Mouse (Mus musculus) left cerebral cortex, adult 8-10 months (tissue): Measurements from ENCODE around the gene Fdps. TPM values are rescaled to one million over a fixed set of nuclear protein-coding genes. Genes with fewer than 3 reads are reported as not detected.

Experiments
- DNase-seq, 2 experiments: peaks; one replicate each; pipeline ENCODE4 v3.0.0; 2022; ENCODE audit warnings: low spot score in 2 of 2
- total RNA-seq, 4 experiments: library from RNA; stranded (reverse); gene quantifications; 2 replicates each; pipeline ENCODE4 v1.2.4; 2022

Gene Fdps
- 100 to 1,000 TPM in 2 of 4 experiments, 10 to 100 TPM in 2; 84.4 to 129 (median 100) TPM for total RNA-seq

- peak; percentile 85 to 99 for DNase-seq
These were observed at the start of gene Fdps for GRCm38 (mm10) chr3:89101812-89102494. TSS of gene Fdps (minus strand) at chr3:89101959.

DNA sequence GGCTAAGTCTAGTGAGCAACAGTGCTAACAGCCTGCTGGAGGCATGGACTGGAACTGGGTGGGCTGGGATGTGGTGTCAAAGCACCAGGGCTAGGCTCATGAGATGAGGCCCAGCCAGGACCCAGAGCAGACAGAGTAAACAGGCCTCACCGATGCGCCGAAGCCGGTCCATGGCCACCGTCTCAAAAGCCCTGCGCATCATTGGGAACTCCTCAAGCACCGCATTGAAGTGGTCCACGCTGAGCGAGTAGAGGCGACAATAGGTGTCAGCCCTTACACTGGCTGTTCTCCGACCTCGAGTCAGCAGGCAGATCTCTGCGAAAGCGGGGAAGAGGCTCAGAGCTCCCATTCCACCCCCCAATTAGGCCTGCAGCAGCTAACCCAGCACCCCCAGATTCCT, 46.8 kb upstream of the Fdps start:
- DNase-seq, result no peak

GRCm38 (mm10) chr3:89147979-89148311, 46.2 kb upstream of the Fdps start:
- DNase-seq, result no peak

- no peak for DNase-seq
These were observed 45.6 kb upstream of the Fdps start for GRCm38 (mm10) chr3:89147101-89147978.

DNA sequence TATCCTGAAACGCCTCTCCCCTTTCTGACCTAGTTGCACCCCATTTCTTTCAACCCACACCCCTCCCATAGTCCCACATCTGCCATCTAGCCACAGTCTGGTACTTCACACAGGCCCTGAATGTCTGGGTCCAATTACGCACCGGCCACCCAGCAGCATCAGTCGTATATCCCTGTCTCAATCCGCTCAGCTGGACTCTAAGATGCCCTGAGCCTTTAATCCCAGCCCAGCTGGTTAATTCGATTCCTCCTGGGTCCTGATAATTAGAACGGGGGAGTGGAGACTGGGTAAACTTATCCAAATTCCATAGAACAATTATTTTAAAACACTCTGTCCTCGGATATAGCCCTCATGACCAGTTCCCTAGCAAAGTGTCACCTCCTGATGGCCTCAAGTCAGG, 43.8 kb upstream of the Fdps start:
- no peak for DNase-seq

GRCm38 (mm10) chr3:89144821-89145220, 43.1 kb upstream of the Fdps start:
- no peak for DNase-seq

- DNase-seq, result no peak
These were observed 34.6 kb upstream of the Fdps start for GRCm38 (mm10) chr3:89136365-89136764.

DNA sequence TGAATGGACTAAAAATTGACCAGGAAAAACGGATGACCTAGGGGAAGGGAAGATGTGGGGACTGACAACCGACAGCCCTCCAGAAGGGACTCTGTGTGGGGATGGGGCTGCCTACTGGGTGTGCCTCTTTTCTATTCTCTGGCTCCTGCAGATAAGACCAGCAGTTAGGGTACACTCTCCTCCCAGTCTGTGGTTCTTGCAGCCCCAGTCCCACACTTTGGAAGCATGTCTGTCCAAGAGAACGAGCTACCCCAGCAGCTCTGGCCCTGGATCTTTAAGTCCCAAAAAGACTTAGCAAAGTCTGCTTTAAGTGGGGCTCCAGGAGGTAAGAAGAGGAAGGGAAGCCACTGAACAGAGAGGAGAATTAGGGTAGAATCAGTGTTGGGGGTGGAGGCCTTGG, 34.2 kb upstream of the Fdps start, which contains the start of gene Pklr:
Gene Pklr, plus strand, starts transcription at position 185 of the 400 bp plus-strand sequence.
- no peak for DNase-seq

DNA sequence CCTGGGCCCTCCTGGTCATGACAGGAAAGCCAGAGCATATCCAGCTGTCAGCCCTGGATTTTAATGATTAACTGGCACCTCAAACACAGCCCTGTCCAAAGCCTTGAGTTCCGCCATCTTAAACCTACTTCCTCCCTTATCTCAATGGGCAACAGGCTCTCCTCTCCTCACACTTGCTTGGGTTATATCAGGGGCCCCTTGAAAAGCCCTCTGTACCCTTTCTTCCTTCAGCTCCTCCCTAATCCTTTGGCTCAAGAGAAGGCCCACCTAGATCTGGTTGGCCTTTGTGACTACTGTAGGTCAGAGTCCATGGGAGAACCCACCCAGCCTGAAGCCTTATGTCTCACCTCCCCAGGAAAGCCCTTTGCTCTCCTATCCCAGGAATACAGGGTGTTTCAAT, 32.0 kb upstream of the Fdps start:
- DNase-seq, result no peak

DNA sequence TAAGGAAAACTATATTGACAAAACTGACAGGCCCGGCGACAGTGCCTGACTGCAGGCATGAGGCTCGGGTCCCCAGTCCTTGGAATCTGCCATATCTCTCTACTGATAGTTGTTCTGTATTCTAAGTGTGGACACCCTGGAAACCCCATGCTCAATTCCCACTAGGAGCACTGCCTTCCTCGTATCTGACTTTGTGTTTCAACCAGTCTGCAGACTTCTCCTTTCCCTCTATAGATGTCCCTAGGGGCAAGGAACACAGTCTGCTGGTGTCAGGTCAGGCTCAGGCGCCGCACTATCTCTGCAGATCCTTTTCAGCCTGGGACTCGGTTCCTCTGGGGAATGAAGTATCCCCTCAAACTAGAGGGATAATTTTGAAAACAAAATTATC, 31.3 kb upstream of the Fdps start:
- no peak for DNase-seq

DNA sequence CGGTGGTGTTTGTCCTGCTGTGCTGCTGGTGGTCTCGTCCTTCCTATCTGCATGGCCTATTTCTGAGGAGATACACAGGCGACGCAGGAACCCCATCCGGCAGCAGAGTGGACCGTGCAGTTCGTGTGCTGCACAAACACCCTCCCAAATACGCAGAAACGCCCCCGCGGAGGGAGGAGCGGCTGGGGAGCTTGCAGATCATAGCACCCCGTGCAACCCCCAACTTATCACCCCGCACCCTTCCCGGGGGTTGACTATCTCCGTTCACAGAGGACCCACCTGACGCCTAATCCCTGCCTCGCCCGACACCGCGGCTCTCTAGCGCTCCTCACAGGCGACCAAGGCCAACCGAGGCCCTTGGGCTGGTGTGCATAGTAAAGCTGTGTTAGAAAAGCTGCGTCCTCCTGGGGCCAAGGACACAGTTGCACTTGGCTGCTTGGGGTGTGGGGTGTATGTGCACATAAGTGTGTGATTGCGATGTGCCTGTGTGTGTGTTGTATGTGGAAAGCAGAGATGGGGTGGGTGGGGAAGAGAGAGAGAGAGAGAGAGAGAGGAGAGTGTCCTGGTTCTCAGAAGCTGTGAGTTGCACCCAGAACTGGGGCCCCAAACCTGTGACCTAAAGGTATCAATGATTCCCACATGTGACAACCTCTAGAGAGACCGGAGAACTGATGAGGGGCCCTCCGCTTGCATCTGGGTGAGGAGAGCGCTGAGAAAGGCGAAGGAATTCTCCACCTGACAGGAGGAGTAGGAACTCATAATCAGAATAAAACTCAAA, 30.7 kb upstream of the Fdps start:
- DNase-seq, result peak; percentile 22 to 45

GRCm38 (mm10) chr3:89131816-89132215, 30.1 kb upstream of the Fdps start:
- peak; percentile 7 to 85 for DNase-seq

DNA sequence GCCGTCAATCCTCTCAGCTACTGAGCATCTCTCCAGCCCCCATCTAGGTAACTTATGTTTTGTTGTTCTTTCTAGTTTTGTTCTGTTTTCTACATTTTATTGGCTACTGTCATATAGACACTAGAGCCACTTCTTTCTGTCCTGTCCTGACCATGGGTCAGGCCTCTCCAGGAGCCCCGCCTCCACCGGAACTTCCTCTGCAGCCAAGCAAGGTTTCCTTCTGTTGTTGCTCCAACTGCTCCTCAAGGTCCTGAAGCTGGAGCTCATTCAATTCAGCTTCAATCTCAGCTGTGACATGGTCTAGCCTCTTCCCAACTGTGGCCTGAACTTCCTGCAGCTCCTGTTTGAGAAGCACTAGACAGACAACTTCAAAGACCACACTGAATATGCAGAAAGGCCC, 28.1 kb upstream of the Fdps start:
- no peak for DNase-seq

DNA sequence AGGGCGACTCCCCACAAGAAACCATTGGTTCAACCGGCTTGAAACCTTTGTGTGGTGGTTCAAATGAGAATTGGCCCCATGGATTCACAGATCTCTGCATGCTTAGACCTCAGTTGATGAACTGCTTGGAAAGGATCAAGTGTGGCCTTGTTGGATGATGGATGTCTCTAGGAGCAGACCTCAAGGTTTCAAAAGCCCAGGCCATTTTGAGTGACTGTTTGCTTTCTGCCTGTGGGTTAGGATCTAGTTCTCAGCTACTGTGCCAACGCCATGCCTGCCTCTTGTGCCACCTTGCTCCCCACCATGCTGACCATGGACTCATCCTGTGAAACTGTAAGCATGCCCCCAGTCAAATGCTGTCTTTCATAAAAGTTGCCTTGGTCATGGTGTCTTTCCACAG, 24.2 kb upstream of the Fdps start:
- DNase-seq, result no peak

DNA sequence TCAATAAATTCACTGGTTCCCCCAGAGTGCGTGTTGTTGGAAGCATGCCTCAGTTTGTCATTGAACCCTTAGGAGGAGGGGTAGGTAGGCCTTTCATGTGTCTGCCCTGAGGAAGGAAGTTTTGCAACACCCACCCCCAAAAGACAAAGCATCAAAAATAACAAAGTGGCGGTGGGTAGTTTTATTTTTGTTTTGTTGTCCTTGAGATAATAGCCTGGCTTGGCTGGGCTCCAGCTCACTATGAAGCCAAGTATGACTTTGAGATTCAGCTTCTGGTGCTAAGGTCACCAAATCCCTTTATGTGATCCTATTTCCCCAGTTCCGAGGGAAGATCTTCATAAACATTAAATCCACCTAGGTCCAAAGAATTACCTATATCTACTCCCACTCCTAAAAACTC, 22.5 kb upstream of the Fdps start:
- DNase-seq, result no peak

DNA sequence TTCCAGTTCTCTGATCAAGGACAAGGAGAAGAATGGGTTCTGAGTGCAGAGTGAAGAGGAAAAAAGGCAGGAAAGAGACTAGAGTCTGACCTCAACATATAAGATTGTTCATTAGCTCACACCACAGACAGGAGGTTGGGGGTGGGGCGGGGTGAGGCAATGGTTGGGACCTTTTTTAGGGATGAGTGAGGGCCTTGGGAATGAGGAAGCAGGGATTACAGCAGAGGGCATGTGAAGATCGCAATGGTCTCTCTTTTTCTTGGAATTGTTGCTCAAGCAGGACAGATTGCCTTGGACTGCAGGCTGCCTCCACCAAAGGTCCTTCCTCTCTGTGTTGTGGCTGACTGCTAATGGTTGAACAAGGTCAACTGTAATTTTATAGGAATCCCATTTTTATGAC, 21.6 kb upstream of the Fdps start:
- DNase-seq, result no peak

GRCm38 (mm10) chr3:89115522-89115921, 13.8 kb upstream of the Fdps start:
- DNase-seq, result no peak

DNA sequence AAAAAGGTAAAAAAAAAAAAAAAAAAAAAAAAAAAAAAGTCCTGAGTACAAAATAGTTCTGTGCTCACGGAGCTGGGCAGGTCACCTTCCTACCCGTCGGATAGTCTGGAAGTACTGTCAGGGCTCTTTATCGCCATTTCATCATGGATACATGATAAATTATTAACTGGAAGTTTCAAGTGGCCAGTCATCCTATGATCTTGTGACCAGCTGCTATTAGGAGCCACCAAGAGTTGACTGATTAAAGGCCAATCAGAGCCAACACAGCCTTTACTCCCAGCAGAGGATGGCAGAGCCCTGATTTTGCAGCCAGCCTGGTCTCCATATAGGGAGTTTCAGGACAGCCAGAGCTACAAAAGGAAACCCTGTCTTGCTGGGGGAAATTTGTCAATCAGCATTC, 11.3 kb upstream of the Fdps start:
- no peak for DNase-seq

DNA sequence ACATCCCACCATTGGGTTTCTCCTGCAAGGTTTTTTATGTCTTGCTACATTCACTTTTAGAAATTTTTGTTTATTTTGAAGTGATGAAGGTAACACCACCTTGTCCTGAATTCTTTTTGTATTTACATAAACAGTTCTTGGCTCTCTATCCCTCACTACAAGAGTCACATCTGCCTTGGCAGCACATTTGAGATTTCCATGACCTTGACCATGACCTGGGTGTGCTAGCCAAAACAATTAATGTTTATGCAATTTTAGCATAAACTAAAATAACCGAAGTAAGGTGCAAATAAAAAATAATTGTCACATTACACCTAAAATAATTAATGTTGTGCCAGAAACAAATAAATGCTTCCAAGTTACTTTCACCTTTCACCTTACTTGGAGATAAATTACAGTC, 6.4 kb upstream of the Fdps start:
- no peak for DNase-seq

- DNase-seq, result no peak
These were observed 5.8 kb upstream of the Fdps start for GRCm38 (mm10) chr3:89107545-89107944.

DNA sequence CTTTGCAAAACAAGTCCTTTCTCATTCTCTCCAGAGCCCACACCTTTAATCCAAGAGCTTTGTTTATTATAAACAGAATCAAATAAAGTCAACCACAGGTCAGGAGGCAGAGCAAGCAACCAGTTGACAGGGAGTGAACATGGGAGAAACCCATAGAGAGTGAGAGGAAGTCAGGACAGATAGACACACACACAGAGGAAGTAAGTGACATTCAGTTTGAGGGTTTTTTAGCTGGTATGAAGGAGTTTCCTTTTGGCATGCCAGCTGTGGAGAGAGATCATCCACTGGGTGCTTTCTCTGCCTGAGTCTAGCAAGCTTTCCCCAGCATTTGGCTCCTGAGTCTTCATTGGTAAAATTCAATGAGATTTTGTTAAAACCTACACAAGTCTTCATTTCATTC, 5.1 kb upstream of the Fdps start:
- DNase-seq, result no peak

- no peak for DNase-seq
These were observed 1.5 kb upstream of the Fdps start for GRCm38 (mm10) chr3:89103291-89103595.
